Mouse (Mus musculus) neural tube, embryonic 14.5 days (tissue): ENCODE data around the gene Tigar. TPM values are rescaled to one million over a fixed set of nuclear protein-coding genes. Genes with fewer than 3 reads are reported as not detected.

Source experiments
- ATAC-seq: fragments of 200-750 bp; cut with Nextera tagmentation; 2 replicates; pipeline ENCODE4 v1.8.0; 2017; ENCODE audit warnings: low read depth, mild to moderate bottlenecking, moderate TSS enrichment, moderate library complexity
- H3K27ac ChIP-seq: fragments of 300-500 bp; sonication (generic); 2 replicates; pipeline ENCODE4 v1.5.1; 2014; ENCODE audit warnings: low read depth, mild to moderate bottlenecking, control low read depth, low read length, moderate library complexity, mixed read lengths
- H3K27me3 ChIP-seq: fragments of 300-500 bp; sonication (generic); 2 replicates; pipeline ENCODE4 v1.6.1; 2014; ENCODE audit warnings: low read length; ENCODE audit not compliant: control insufficient read depth, insufficient read depth
- H3K36me3 ChIP-seq: fragments of 300-500 bp; sonication (generic); 2 replicates; pipeline ENCODE4 v1.6.1; 2014; ENCODE audit warnings: low read length, mixed read lengths; ENCODE audit not compliant: control insufficient read depth, insufficient read depth
- H3K4me1 ChIP-seq: fragments of 300-500 bp; sonication (generic); 2 replicates; pipeline ENCODE4 v1.6.1; 2014; ENCODE audit warnings: low read length; ENCODE audit not compliant: control insufficient read depth, insufficient read depth
- H3K4me2 ChIP-seq: fragments of 300-500 bp; sonication (generic); 2 replicates; pipeline ENCODE4 v1.6.1; 2014; ENCODE audit warnings: mild to moderate bottlenecking, low read depth, low read length, control low read depth
- H3K4me3 ChIP-seq: fragments of 300-500 bp; sonication (generic); 2 replicates; pipeline ENCODE4 v1.5.1; 2014; ENCODE audit warnings: low read depth, low read length, control low read depth, mixed read lengths
- H3K9ac ChIP-seq: fragments of 300-500 bp; sonication (generic); replicated peaks from 2 replicates; pipeline ENCODE4 v1.6.1; 2014; ENCODE audit warnings: low read depth, mild to moderate bottlenecking, control low read depth, low read length, mixed read lengths
- H3K9me3 ChIP-seq: fragments of 300-500 bp; sonication (generic); 2 replicates; pipeline ENCODE4 v1.6.1; 2016; ENCODE audit warnings: low read length; ENCODE audit not compliant: control insufficient read depth
- WGBS: fragments of 180-500 bp; shearing (Covaris S2); extraction: QIAGEN DNeasy Blood & Tissue Kit; methylation state at CpG from one replicate; pipeline ENCODE4 v1.1.7; 2014; 5-methylcytosine and 5-hydroxymethylcytosine counted together
- polyA plus RNA-seq: library from polyadenylated mRNA; unstranded; fragments of >200 nt; fragmentation: Nextera tagmentation; extraction: Ambion mirVana; gene quantifications from 2 replicates; pipeline ENCODE4 v1.2.1, GENCODE M21; 2014

Tigar gene
- polyA plus RNA-seq, 1 experiment from 2014 or later, result 4.2 TPM

GRCm38 (mm10) chr6:127143576-127144288, 34.4 kb upstream of the Tigar start:
- H3K4me3 ChIP-seq, result no peak overlapping the region
- H3K27ac ChIP-seq, result no peak overlapping the region
- H3K9ac ChIP-seq, result no peak overlapping the region
- no peaks in the 10 kb centered on the region for H3K36me3 ChIP-seq
- H3K27me3 ChIP-seq, result no peaks in the 10 kb centered on the region
- no peak for ATAC-seq
- WGBS, result 81% methylated on average over 7 of the region's 7 CpGs
- no peak overlapping the region for H3K4me2 ChIP-seq
- no peaks in the 10 kb centered on the region for H3K4me1 ChIP-seq
- no peaks in the 10 kb centered on the region for H3K9me3 ChIP-seq

- Histone ChIP-seq H3K4me2 (no peak overlapping the region), H3K36me3 (no peaks in the 10 kb centered on the region), H3K27me3 (no peaks in the 10 kb centered on the region), H3K4me3 (no peak overlapping the region), H3K27ac (no peak overlapping the region), H3K9ac (no peak overlapping the region), H3K9me3 (no peaks in the 10 kb centered on the region), H3K4me1 (no peaks in the 10 kb centered on the region)
- WGBS, result 76% methylated on average over 10 of the region's 10 CpGs
- no peak for ATAC-seq
Measured at GRCm38 (mm10) chr6:127143124-127143520, 33.8 kb upstream of the Tigar start.

- H3K4me1 ChIP-seq, result no peaks in the 10 kb centered on the region
- no peak overlapping the region for H3K9ac ChIP-seq
- no peaks in the 10 kb centered on the region for H3K9me3 ChIP-seq
- H3K27me3 ChIP-seq, result no peaks in the 10 kb centered on the region
- WGBS, result 31% methylated on average over 9 of the region's 10 CpGs
- no peak overlapping the region; the same call in 1 of the 2 replicates for H3K27ac ChIP-seq
- no peak overlapping the region for H3K4me2 ChIP-seq
- no peak overlapping the region for H3K4me3 ChIP-seq
- peak; percentile 50; the same call in 1 of the 2 replicates for ATAC-seq
- H3K36me3 ChIP-seq, result no peaks in the 10 kb centered on the region
Measured at GRCm38 (mm10) chr6:127142154-127143123, 33.1 kb upstream of the Tigar start.

- 96% methylated on average over 11 of the region's 11 CpGs for WGBS
- ATAC-seq, result no peak
- no peaks in the 10 kb centered on the region for H3K27me3 ChIP-seq
Measured at GRCm38 (mm10) chr6:127138962-127139361, 29.6 kb upstream of the Tigar start.

GRCm38 (mm10) chr6:127133433-127134245, 24.3 kb upstream of the Tigar start:
- Histone ChIP-seq H3K4me1 (no peaks in the 10 kb centered on the region), H3K4me3 (no peak overlapping the region), H3K9ac (no peak overlapping the region), H3K27me3 (no peaks in the 10 kb centered on the region), H3K4me2 (peak overlapping the region; percentile 19; the same call in 1 of the 2 replicates), H3K9me3 (no peaks in the 10 kb centered on the region), H3K27ac (no peak overlapping the region), H3K36me3 (no peaks in the 10 kb centered on the region)
- 47% methylated on average over 13 of the region's 16 CpGs for WGBS
- peak; percentile 86 for ATAC-seq

More at GRCm38 (mm10) chr6:127138962-127139361, 29.6 kb upstream of the Tigar start:
- no peaks in the 10 kb centered on the region for H3K36me3 ChIP-seq
- H3K9me3 ChIP-seq, result no peaks in the 10 kb centered on the region
- no peak overlapping the region for H3K4me3 ChIP-seq
- no peak overlapping the region for H3K27ac ChIP-seq
- no peak overlapping the region for H3K9ac ChIP-seq
- no peak overlapping the region for H3K4me2 ChIP-seq
- H3K4me1 ChIP-seq, result no peaks in the 10 kb centered on the region

GRCm38 (mm10) chr6:127132719-127133118, 23.4 kb upstream of the Tigar start:
- ATAC-seq, result no peak
- H3K4me3 ChIP-seq, result no peak overlapping the region
- H3K27ac ChIP-seq, result no peak overlapping the region
- H3K4me1 ChIP-seq, result no peaks in the 10 kb centered on the region
- no peak overlapping the region for H3K9ac ChIP-seq
- H3K9me3 ChIP-seq, result no peaks in the 10 kb centered on the region
- no peak overlapping the region for H3K4me2 ChIP-seq
- H3K36me3 ChIP-seq, result no peaks in the 10 kb centered on the region
- H3K27me3 ChIP-seq, result no peaks in the 10 kb centered on the region
- 58% methylated on average over 3 of the region's 3 CpGs for WGBS

- no peak overlapping the region for H3K27ac ChIP-seq
- no peak for ATAC-seq
Measured at GRCm38 (mm10) chr6:127131946-127132345, 22.6 kb upstream of the Tigar start.

GRCm38 (mm10) chr6:127130377-127130776, 21.0 kb upstream of the Tigar start:
- no peak overlapping the region for H3K4me2 ChIP-seq
- no peaks in the 10 kb centered on the region for H3K9me3 ChIP-seq
- 71% methylated on average over 13 of the region's 13 CpGs for WGBS
- no peaks in the 10 kb centered on the region for H3K27me3 ChIP-seq
- H3K4me3 ChIP-seq, result no peak overlapping the region
- no peak overlapping the region for H3K9ac ChIP-seq
- no peak overlapping the region for H3K27ac ChIP-seq
- ATAC-seq, result no peak
- no peaks in the 10 kb centered on the region for H3K36me3 ChIP-seq
- H3K4me1 ChIP-seq, result no peaks in the 10 kb centered on the region

More at GRCm38 (mm10) chr6:127131946-127132345, 22.6 kb upstream of the Tigar start:
- Histone ChIP-seq H3K4me2 (no peak overlapping the region), H3K4me1 (no peaks in the 10 kb centered on the region), H3K27me3 (no peaks in the 10 kb centered on the region), H3K4me3 (no peak overlapping the region), H3K36me3 (no peaks in the 10 kb centered on the region), H3K9ac (no peak overlapping the region), H3K9me3 (no peaks in the 10 kb centered on the region)
- WGBS, result 87% methylated on average over 3 of the region's 3 CpGs
